Mouse (Mus musculus): ENCODE measurements around the gene Ppp5c.

The Ppp5c gene

DNA sequence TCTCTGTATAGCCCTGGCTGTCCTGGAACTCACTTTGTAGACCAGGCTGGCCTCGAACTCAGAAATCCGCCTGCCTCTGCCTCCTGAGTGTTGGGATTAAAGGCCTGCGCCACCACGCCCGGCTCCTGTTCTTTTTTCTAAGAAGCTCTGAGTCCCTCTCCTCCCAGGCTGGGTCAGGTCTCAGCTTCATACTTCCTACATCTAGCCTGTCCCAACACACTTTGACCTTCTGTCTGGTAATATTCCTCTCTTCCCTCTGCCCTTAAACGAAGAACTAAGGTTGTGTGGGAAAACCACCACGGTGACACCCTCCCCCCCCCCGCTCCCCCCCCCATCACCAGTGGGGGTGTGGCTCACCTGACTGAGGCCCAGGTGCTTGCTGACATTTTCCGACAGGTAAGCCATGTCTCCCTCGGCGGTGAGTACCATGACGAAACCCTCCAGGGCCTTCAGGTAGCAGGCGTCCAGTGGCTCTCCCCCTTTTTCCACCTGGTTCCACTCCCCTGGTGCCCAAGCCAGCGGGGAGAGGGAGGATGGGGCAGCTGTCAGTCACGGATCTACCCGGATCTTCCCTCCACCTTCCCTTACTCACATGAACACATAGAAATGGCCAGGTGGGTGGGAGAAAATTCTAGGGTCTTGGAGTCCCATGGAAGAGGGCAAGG, 26.7 kb upstream of the Ppp5c start:
- no peak for DNase-seq (ENCODE audit: low spot score)

GRCm38 (mm10) chr7:17050933-17051594, 23.3 kb upstream of the Ppp5c start:
- DNase-seq (ENCODE audit: low spot score) = peak; percentile 23

- DNase-seq (ENCODE audit: low spot score) = no peak
Observed at GRCm38 (mm10) chr7:17050491-17050890, 22.8 kb upstream of the Ppp5c start.

DNA sequence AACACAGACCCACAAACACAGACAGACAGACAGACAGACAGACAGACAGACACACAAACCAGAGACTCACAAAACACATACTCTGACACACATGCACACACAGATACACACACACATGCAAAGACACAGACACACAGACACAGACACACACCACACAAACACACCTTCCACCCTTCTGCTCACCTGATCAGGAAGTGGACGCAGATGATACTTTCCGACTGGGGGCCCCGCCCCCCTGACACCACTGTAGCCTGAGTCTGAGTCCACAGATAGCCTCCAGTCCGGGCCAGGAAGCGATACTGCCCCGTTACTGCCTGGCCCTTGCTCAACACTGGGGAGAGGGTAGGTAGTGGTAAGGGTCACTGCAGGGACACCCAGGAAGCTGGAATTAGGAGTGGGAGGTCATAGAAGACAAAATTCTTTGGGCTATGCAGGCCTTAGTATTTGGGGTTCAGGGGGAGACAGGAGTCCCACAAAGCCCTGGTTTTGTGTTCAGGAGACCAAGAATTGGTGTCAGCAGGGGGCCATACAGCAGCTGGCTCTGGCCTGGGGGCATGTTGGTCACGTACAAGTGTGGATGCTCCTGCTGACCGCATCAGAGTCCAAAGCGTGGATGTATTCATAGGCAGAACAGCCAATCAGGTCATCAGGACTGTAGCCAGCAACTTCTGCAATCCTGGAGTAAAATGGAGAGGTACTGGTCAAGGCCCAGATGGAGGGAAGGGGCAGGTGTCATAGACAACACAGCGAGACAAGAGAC, 20.9 kb upstream of the Ppp5c start:
- no peak for DNase-seq (ENCODE audit: low spot score)

- DNase-seq (ENCODE audit: low spot score) = no peak
Observed at GRCm38 (mm10) chr7:17047041-17047682, 19.4 kb upstream of the Ppp5c start.

- DNase-seq (ENCODE audit: low spot score) = no peak
Observed at GRCm38 (mm10) chr7:17045743-17046142, 18.0 kb upstream of the Ppp5c start.

DNA sequence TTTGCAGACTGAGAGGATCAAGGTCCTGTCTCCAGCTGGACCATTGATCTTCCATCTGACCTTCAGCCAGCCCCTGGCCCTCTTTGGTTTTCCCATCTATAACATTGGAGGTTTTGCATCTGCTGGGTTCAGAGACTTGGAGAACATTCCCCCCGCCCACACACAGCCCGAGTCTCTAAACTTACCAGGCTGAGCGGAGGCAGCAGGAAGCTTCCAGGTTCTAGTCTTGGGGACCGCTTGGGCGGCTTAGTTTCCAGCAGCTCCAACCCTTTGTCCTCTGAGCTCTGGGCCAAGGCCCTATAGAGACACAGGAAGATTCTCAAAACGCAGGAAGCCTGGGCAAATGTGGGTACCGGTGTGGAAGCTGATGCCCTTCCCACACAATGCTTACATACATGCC, 11.6 kb upstream of the Ppp5c start:
- no peak for DNase-seq (ENCODE audit: low spot score)

DNA sequence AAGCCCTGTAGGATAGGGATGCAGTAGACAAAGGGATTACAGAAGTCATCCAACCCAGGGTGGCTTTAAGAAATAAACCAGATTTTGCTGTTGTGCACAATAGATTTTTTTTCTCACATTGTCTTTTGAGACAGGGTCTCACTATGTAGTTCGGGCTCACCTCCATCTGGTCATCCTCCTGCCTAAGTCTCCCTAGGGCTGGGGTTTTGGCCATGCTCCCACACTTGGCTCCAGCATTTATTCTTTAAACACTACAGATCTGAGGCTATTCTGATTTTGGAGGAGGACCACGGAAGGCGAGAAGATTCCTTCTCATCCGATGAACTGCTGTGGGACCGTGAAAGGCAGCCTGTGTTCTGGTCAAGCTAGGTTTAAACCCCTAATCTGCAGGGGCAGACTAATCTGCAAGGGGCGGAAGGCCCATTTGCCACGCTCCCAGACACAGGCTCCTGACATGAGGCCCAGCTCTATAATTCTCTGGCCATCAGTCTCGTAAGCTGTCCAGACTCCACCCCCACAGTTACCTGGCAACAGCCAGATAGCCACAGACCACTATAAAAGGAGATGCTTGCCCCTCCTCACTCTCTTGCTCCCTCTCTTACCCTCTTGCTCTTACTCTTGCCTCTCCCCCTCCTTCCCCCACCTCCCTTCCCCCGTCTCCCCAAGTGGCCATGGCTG, 10.4 kb upstream of the Ppp5c start:
- no peak for DNase-seq (ENCODE audit: low spot score)

DNA sequence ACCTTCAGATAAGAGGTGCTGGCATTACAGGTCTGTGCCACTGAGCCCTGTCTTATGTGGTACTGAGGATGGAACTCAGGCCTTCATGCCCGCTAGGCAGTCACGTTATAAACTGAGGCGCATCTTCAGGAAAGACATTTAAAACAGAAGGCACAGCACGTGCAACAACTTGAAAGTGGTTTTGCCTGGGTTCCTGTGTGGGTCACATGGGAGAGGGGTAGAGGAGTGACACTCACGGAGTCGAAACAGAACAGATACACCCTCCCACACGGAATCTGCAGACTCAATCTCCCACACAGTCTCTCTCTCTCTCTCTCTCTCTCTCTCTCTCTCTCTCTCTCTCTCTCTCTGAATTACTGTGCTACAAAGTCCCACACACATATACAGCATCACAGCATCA, 2.5 kb upstream of the Ppp5c start:
- no peak for DNase-seq (ENCODE audit: low spot score)

DNA sequence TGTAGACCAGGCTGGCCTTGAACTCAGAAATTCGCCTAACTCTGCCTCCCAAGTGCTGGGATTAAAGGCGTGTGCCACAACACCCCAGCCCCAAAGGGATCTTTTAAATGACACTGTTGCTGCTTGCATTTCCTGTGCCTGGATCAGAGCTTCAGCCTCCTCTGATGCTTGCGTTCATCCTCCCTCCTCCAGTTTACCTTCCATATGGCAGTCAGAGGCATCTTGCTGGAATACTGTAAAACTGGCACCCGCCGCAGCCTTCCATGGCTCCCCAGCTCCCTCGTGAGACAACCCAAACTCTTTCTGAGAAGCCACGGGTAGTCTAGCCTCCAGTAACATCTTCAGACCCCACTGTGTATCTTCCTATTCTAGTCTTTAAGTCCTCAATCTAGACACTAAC, 1.2 kb upstream of the Ppp5c start:
- no peak for DNase-seq (ENCODE audit: low spot score)

DNA sequence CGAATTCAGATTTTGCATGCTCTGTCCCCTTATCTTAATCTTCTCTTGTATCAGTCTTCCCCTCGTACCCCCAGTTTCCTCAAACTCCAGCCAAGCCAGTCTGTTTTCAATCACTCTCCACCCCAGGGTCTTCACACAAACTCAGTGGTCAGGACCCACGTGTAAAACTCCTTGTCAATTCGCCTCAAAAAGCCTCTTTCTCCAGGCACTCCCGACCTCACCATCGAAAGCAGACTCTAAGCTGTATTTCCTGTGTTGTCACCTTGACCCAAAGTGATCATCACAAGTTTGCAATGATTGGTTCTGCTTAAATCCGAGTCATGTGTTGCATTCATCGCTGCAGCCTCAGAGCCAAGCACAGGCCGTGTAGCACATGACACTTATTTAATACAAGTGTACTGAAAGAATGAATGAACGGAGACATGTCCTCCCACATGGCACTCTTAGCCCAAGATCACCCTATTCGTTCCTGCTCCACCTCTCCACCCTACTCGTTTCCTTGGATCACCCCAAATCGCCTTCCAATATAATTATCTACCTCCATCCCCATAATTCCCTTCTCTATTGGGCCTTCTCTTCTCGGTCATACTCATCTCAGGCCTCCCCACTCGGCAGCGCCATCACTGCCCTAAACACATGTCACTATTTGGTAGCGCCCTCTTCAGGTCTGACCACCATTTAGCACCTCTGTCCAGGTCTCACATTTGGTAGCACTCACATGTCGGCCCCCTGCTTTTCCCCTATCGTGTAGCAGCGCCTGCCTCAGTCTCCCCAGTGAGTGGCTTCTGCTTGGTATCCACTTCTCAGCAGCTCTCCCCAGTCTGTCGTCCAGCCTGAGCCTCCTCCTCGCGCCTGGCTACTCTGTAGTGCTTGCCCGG, 775 bp downstream of the Ppp5c start:
- DNase-seq (ENCODE audit: low spot score) = peak; percentile 75

DNA sequence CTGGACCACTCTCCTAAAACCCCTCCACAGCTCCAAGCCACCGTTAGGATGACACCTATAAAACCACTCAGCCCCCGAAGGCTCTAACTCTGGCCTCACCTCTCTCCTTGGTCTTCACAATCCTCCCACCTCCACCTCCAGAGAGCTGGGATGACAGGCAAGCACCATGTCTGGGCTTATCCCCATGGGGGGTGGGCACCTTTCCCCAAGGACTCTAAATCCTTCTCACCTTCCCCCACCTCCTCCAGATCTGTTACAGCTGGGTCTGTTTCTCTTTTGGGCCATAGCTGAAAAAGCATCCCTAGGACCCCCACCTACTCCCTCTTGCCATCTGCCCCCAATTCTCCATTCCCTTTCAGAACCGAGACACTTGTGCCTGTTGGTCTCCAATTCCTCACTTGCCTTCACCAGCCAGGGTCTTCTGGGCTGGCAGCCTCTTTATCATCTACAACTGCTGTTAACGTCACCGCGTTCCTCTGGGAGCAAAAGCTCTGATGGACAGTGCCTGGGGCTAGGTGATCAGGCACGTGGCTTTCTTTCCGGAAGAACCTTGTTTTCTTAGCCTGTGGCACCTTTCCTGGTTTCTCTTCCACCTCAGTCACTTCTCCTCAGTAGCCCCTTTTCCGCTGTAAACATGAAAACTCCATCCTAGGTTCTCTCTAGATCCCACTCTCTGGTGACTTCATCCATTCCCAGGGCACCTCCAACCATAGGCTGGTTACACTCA, 1.7 kb downstream of the Ppp5c start:
- DNase-seq (ENCODE audit: low spot score) = no peak

DNA sequence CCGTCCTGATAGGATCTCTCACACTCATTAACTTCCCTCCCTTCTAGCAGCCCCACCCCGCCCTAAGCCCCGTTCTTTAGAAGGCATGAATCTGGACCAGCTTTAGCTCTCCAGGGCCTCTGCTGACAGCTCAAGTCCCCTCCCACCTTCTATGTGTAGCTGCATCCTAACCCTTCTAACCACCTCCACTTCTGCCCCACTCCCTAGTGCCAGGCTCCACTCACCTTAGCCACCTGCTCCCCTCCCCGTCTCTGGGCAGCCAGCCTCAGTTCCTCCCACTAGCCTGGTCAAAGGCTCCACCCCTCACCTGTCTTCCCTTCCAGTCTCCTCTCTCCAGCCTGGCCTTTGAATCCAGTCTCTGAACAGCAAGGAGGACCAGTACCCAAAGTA, 2.2 kb downstream of the Ppp5c start:
- DNase-seq (ENCODE audit: low spot score) = no peak

DNA sequence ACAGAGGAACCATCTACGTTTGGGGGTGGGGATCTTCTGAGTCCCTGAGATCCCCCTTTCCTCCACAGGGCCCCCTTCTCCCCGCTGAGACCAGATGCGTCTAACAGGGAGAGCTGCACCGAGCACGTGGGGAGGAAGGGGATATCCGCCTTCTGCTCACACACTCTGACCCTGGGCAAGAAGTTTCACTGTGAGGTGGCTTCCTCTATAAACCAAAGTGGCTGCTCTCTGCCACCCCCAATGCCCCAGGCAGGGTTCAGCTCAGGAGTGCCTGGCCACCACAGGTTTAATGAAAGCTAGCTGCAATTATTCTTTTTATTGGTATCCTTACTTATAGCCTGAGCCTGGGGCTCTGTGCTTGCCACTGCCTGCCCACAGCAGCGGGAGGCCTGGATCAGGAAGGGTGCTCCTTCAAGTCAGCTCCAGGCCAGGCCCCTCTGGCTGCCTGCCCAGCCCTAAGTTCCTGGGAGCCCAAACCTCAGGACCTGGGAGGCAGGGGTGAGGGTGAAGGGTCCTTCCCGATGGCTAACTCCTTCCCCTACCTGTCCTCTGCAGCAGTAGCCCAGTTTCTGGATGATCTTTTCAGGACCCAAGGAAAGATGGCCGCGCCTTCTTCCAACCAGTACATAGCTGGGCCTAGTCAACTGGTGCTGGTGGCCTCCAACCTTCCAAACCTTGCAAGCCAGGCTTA, 2.8 kb downstream of the Ppp5c start:
- peak; percentile 21 for DNase-seq (ENCODE audit: low spot score)

DNA sequence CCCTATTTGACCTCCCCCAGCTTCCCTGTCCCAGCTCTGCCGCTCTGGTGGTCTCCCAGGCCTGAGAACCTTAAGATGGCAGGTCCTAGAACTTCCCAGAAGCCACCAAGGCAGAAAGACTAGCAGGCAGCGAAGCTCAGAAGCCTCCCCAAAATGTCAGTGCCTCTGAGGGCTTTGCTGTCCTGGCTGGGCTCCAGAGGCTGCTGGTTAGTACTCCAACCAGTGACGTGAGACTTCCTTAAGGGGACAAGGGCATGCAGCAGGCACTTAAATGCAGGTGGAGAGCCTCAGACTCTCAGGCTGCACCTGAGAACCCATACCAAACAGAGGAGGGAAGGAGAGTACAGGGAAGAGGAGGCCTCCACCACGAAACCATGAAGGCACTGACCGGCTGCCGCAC, 3.6 kb downstream of the Ppp5c start:
- no peak for DNase-seq (ENCODE audit: low spot score)

GRCm38 (mm10) chr7:17023701-17024100, 4.0 kb downstream of the Ppp5c start:
- DNase-seq (ENCODE audit: low spot score) = no peak

- no peak for DNase-seq (ENCODE audit: low spot score)
Observed at GRCm38 (mm10) chr7:17022176-17022575, 5.5 kb downstream of the Ppp5c start.

GRCm38 (mm10) chr7:17019426-17020166, 8.1 kb downstream of the Ppp5c start:
- no peak for DNase-seq (ENCODE audit: low spot score)

- no peak for DNase-seq (ENCODE audit: low spot score)
Observed at GRCm38 (mm10) chr7:17017921-17018320, 9.8 kb downstream of the Ppp5c start.

Measured in adipocyte (in vitro differentiated cells).